Mouse (Mus musculus) C2C12 (cell line): Measurements from ENCODE around the gene Susd1. TPM values are rescaled to one million over a fixed set of nuclear protein-coding genes. Genes with fewer than 3 reads are reported as not detected.

Source experiments
- H3K27me3 ChIP-seq: one replicate; pipeline ENCODE4 v1.6.1; 2011; ENCODE audit not compliant: control insufficient read depth, insufficient read depth, insufficient read length
- H3K36me3 ChIP-seq: one replicate; pipeline ENCODE4 v1.6.1; 2011; ENCODE audit not compliant: control insufficient read depth, insufficient read depth
- H3K4me3 ChIP-seq: one replicate; pipeline ENCODE4 v1.5.1; 2011; ENCODE audit warnings: mild to moderate bottlenecking, control low read depth; ENCODE audit not compliant: poor library complexity, insufficient read depth, severe bottlenecking
- H3K79me2 ChIP-seq: one replicate; pipeline ENCODE4 v1.6.1; 2011; ENCODE audit not compliant: control insufficient read depth, insufficient read depth
- H3K79me3 ChIP-seq: one replicate; pipeline ENCODE4 v1.6.1; 2011; ENCODE audit warnings: low read depth, control low read depth
- H3ac ChIP-seq: one replicate; pipeline ENCODE3; 2011; ENCODE audit warnings: low read depth; ENCODE audit not compliant: control insufficient read depth, insufficient read length
- CEBPB ChIP-seq: IDR thresholded peaks from one replicate; pipeline ENCODE4 v1.6.1; 2011; ENCODE audit warnings: low read depth, mild to moderate bottlenecking, control low read depth, moderate library complexity
- CTCF ChIP-seq: IDR thresholded peaks from one replicate; pipeline ENCODE4 v1.5.1; 2011; ENCODE audit not compliant: control insufficient read depth, insufficient read depth, insufficient read length
- FOSL1 ChIP-seq: IDR thresholded peaks from one replicate; pipeline ENCODE4 v1.8.0; 2011; ENCODE audit warnings: mild to moderate bottlenecking, low read length; ENCODE audit not compliant: poor library complexity, insufficient read depth, severe bottlenecking
- MAX ChIP-seq: IDR thresholded peaks from one replicate; pipeline ENCODE4 v1.6.1; 2011; ENCODE audit warnings: mild to moderate bottlenecking, control low read depth
- MYOD1 ChIP-seq: IDR thresholded peaks from one replicate; pipeline ENCODE4 v1.6.1; 2011; ENCODE audit warnings: low read depth; ENCODE audit not compliant: control insufficient read depth, insufficient read length
- MYOG ChIP-seq: IDR thresholded peaks from one replicate; pipeline ENCODE4 v1.6.1; 2011; ENCODE audit not compliant: control insufficient read depth, insufficient read length; ENCODE audit errors: extremely low read depth
- USF1 ChIP-seq: IDR thresholded peaks from one replicate; pipeline ENCODE4 v1.6.1; 2011; ENCODE audit warnings: low read depth, mild to moderate bottlenecking, control low read depth, moderate library complexity
- polyA plus RNA-seq: library from polyadenylated mRNA; unstranded; fragments of >200 nt; fragmentation: generic; extraction: Trizol; gene quantifications from one replicate; pipeline ENCODE4 v1.2.1, GENCODE M21; 2012; ENCODE audit warnings: missing spikeins

The Susd1 gene
- polyA plus RNA-seq, 1 experiment = 1.5 TPM

- H3ac ChIP-seq = no peak overlapping the region
- H3K79me2 ChIP-seq = no peaks in the 10 kb centered on the region
- H3K36me3 ChIP-seq = no peaks in the 10 kb centered on the region
- TF ChIP-seq MYOD1 = no peak
- no peak for TF ChIP-seq CTCF
- no peak for TF ChIP-seq FOSL1
- TF ChIP-seq MYOG = no peak
- no peak for TF ChIP-seq USF1
- TF ChIP-seq CEBPB = no peak
- TF ChIP-seq MAX = no peak
- H3K27me3 ChIP-seq = no peaks in the 10 kb centered on the region
- H3K79me3 ChIP-seq = no peaks in the 10 kb centered on the region
- H3K4me3 ChIP-seq = no peak overlapping the region
Observed at GRCm38 (mm10) chr4:59273342-59273741, 165.1 kb downstream of the Susd1 start.

- H3K27me3 ChIP-seq = no peaks in the 10 kb centered on the region
- H3K79me3 ChIP-seq = no peaks in the 10 kb centered on the region
- no peak overlapping the region for H3ac ChIP-seq
- TF ChIP-seq MYOG = no peak
- no peak for TF ChIP-seq CTCF
- TF ChIP-seq FOSL1 = no peak
- no peak for TF ChIP-seq CEBPB
- TF ChIP-seq USF1 = no peak
- no peak for TF ChIP-seq MAX
- no peak for TF ChIP-seq MYOD1
- H3K36me3 ChIP-seq = no peaks in the 10 kb centered on the region
- H3K79me2 ChIP-seq = no peaks in the 10 kb centered on the region
- no peak overlapping the region for H3K4me3 ChIP-seq
Observed at GRCm38 (mm10) chr4:59265631-59266030, 172.8 kb downstream of the Susd1 start.

- no peaks in the 10 kb centered on the region for H3K36me3 ChIP-seq
- H3K4me3 ChIP-seq = no peak overlapping the region
- no peaks in the 10 kb centered on the region for H3K79me2 ChIP-seq
- H3ac ChIP-seq = no peak overlapping the region
- no peak for TF ChIP-seq CTCF
- no peak for TF ChIP-seq USF1
- TF ChIP-seq MYOG = no peak
- no peak for TF ChIP-seq MYOD1
- TF ChIP-seq CEBPB = no peak
- TF ChIP-seq FOSL1 = no peak
- TF ChIP-seq MAX = no peak
- no peaks in the 10 kb centered on the region for H3K79me3 ChIP-seq
- H3K27me3 ChIP-seq = no peaks in the 10 kb centered on the region
Observed at GRCm38 (mm10) chr4:59265182-59265581, 173.3 kb downstream of the Susd1 start.

Other genes with a start within 250 kb of the Susd1 start
- gene Ugcg, start 249.4 kb downstream of the Susd1 start, polyA plus RNA-seq = 34.5 TPM
- 10.9 TPM for gene Ptbp3, start 110.7 kb upstream of the Susd1 start, polyA plus RNA-seq
- gene Hsdl2, start 142.9 kb upstream of the Susd1 start, polyA plus RNA-seq = 6.3 TPM
- 1.8 TPM for gene E130308A19Rik, start 187.6 kb upstream of the Susd1 start, polyA plus RNA-seq